Mouse (Mus musculus) cerebellum, postnatal 10 days (tissue): Measurements from ENCODE around the gene Pitpnc1.

Experiments used
- DNase-seq, 2 experiments: peaks; one replicate each; pipeline ENCODE4 v3.0.0; 2021; ENCODE audit warnings: mixed read lengths in 2 of 2

The Pitpnc1 gene

GRCm38 (mm10) chr11:107272351-107272975, 198.0 kb downstream of the Pitpnc1 start:
- peak; percentile 91 for DNase-seq

DNA sequence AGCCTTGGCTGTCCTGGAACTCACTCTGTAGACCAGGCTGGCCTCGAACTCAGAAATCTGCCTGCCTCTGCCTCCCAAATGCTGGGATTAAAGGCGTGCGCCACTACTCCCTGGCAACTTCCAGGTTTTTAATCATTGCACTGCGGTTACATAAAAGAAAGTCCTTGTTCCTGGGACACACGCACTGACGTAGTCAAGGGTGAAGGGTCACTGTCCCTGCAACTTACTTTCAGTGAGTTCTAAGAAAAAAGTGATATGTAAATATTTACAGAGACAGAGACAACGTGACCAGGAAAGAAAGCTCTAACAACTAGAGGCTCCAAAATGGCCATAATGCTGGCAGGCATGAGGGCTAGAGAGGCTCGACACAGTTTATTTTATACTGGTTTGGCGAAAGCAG, 199.9 kb downstream of the Pitpnc1 start:
- no peak for DNase-seq

- no peak for DNase-seq
These were observed 203.0 kb downstream of the Pitpnc1 start for GRCm38 (mm10) chr11:107267522-107267921.

- DNase-seq, result no peak
These were observed 204.6 kb downstream of the Pitpnc1 start for GRCm38 (mm10) chr11:107265861-107266260.

- peak in 1 of 2 experiments; percentile 42 for DNase-seq
These were observed 205.4 kb downstream of the Pitpnc1 start for GRCm38 (mm10) chr11:107264889-107265615.

DNA sequence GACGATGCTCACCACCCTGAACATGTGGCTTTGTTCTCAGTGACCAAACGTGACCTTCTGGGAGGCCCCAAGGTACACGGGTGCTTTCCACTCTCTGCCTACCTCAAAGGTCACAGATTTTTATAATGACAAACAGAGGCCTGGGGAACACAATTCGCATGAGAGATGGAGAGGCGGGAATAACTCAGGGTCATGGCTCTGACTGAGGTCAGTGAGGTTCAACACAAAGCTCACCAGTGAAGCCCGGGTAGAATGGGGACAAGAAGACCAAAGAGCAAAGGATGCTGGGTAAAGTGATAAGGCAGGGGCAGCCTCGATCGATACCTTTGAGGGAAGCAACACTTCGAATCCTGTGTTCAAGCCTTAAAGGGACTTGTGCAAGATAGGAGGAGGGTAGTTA, 206.7 kb downstream of the Pitpnc1 start:
- no peak for DNase-seq

DNA sequence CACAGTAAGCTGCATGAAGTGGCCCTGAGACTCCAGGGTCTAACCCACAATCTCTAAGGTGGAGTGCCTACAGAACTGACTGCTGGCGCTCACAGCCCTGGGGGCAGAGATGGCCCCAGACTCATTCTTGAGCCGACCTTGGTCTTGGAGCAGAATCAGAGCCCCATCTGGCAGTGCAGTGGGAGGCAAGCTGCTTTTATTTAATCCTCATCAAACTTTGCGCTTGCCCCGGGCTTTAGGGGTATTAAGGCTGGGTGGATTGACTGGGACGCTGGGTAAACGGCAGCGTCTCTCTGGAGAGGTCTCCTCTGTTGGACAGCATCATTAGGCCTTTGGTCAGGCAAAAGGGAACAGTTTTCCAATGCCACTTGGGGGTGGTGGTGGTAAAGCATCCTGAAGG, 211.1 kb downstream of the Pitpnc1 start:
- DNase-seq, result no peak

DNA sequence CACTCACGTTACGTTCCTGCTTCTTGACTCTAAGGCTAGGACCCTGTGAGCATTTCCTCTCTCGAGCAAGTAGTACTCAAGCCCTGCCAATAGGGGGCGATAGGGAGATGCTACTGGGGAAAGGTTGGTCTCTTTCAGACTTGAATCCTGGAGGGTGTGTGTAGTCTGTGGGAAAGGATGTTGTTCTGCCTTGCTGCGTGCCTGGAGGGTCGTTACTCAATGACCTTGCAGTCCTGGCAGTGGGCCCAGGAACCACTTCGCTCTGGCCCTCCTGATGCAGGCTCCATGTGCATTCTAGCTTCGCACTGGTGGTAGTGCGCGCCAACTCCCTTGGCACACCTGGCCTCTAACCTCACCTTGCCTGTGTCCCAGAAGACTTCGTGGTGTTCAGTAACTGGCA, 215.3 kb downstream of the Pitpnc1 start:
- DNase-seq, result peak; percentile 67 to 69

DNA sequence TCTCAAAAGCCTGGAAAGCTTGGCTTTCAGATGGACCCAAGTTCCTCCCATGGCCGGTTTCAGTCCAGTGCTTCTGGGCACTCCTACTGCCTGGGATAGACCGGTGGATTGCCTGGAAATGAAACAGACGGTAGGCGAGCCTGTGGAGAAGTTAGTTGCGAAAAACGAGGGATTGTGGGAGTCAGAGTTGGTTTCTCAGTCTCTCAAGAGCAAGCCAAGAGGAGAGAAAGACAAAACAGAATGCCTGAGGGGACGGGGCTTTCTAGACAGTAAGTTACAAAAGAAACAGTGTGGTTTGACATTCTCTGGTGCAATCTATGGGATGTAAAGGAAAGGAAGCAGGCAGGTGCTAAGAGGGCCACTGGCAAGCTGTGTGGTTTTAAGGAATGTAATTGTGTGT, 216.3 kb downstream of the Pitpnc1 start:
- no peak for DNase-seq

DNA sequence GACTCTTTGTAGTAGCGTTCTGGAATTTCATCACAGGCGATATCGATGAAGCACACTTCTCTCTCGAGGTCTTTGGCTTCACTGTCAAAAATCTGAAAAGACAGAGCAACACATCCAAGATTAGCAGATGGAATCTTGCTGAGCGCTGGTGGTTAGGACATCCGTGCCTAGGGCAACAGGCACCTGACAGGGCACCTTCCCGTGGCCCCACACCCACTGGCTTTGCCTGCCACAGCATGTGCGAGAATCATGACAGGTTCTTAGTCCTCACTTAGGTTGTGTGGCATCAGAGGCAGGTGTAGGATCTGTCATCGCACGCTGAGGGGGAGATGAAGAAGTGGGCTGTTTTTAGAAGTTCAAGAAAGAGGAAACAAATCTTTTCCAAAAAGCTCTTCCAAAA, 218.5 kb downstream of the Pitpnc1 start:
- peak; percentile 41 to 69 for DNase-seq

DNA sequence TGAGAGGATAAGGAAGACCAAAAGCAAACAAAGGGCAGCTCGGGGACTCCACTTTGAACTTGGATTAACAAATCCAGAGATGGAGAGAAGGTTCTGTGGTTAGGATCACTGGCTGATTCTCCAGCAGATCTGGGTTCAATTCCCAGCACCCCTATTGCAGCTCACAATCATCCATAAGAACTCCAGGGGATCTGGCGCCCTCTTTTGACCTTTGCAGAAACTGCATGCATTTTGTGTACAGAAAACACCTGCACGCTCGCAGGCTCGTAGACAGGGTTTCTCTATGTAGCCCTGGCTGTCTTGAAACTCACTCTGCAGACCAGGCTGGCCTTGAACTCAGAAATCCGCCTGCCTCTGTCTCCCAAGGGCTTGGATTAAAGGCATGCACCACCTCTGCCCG, 219.0 kb downstream of the Pitpnc1 start:
- DNase-seq, result no peak

DNA sequence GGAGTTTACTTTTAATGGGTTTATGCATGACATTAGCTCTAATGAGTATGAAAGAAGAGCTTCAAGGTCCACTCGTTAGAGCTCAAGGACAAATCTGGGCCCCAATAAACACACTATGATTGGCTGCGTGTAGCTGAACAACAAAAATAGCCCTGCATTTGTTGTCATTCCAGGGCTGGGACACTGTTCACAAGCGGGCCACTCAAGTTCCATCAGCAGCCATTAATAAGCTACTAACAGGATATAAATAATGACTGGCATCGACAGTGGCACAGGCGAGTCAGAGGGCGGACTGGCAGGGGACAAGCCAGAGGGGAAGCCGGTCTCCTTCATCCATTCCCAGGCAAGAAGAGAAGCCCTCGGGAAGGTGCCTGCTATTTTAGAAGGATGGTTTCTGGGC, 219.6 kb downstream of the Pitpnc1 start:
- no peak for DNase-seq

- DNase-seq, result peak; percentile 90 to 92
These were observed 221.7 kb downstream of the Pitpnc1 start for GRCm38 (mm10) chr11:107248753-107249152.

- DNase-seq, result no peak
These were observed 224.8 kb downstream of the Pitpnc1 start for GRCm38 (mm10) chr11:107245657-107246056.

DNA sequence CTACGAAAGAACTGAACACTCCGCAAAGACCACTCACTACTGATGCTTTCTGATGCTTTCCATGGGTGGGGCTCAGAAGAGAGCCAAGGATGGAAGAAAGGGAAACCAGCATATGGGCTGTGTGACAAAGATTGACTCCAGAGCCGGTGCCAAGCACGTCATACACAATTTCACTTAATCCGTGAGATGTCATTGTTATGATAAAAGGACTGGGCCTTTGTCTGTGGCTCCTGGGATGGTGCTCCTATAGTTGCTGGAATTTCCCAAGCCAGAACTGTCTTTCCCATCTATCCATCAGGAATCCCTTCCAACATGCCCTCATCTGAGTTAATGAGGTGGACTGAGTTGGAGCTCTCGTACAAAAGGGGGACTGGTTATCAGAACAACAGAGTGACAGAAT, 227.4 kb downstream of the Pitpnc1 start:
- DNase-seq, result no peak

DNA sequence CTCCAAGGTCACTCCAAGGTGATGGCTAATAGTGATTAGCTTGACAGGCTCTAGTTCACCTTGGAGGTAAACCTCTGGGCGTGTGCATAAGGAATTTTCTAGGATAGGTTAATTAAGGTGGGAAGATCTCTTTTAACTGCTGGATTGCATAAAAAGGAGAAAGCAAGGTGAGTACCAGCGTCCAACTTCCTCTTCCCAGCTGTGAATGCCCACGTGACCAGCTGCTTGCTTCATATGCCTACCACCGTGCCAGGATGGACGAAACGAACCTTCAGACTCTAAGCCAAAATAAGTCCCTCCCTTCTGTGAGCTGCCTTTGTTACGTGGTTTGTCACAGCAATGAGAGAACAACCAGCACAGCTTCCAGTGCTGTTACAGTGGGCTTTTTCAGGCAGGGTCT, 228.8 kb downstream of the Pitpnc1 start:
- no peak for DNase-seq

DNA sequence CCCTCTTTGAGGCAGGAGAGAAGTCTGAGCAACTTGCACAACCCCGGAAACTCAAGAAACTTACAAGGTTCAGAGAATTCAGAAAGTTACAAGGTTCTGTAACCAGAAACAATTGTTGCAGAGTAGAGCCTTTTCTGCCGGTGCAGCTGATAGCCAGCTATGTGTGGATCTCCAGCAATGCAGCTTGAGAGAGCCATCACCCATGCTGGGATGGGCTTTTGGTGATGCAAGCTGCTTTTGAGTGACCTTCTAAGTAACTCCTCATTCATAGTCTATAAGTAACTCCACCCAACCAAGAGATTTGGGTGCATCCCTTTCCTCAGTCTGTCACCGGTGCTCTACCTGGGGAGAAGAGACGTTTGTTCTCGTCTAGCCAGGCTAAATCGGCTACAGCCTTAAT, 232.0 kb downstream of the Pitpnc1 start:
- no peak for DNase-seq

- DNase-seq, result no peak
These were observed 233.0 kb downstream of the Pitpnc1 start for GRCm38 (mm10) chr11:107237532-107237931.

DNA sequence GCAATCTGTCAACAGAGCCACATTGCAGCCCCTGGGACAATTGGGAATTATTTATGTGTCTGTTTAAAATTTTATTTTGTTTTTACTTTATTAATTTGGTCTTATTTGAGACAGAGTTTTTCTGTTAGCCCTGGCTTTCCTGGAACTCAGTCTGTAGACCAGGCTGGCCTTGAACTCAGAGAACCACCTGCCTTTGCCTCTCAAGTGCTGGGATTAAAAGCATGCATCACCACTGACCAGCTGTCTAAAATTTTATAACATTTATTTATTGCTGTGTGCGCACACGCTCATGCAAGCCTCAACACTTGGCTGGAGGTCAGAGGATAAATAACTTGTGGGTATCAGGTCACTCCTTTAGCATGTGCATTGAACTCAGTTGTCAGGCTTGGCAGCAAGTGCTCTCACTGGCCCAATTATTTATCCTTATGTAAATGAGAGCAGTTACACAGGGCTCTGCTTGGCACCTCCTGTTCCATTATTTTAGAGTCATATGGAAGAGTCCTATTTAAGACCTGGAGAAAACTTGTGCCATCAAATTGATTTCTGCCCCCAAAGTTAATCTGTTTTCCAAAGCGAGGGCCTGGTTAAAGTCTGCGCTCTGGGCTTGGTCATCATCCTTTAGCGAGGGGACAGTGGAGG, 237.1 kb downstream of the Pitpnc1 start:
- no peak for DNase-seq

DNA sequence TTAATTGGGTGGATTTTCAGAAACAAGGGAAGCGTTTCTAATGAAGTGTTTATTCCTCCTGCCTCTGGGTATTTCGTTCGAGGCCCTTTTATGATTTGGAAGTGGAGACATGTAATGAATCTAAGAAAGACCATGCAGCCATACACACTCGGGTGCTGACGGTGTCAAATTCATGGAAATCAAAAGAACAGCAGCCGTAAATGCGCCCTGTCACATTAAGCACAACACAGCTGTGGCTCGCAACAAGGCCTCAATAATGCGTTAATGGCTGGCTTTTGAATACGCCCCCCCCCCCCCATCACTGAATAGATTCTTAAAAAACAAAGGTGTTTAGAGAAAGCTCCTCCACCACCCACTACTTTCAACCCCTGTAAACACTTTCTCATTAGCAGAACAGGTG, 240.4 kb downstream of the Pitpnc1 start:
- DNase-seq, result no peak

DNA sequence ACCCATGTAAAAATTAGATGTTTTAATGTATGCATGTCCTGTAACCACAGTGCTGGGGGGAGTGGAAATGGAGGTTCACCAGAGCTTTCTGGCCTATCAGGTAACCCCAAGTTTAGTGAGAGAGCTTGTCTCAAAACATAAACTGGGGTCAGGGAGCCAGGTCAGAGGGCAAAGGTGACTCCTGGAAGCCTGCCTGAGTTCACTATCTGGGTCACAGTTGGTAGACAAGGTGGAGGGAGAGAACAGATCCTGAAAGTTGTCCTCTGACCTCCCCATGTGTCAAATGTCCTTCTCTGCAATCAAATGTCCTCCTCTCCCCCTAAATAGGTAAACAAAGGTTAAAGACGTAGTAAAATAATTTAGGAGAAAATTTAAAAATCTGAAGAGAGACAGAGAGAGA, 244.1 kb downstream of the Pitpnc1 start:
- no peak for DNase-seq

DNA sequence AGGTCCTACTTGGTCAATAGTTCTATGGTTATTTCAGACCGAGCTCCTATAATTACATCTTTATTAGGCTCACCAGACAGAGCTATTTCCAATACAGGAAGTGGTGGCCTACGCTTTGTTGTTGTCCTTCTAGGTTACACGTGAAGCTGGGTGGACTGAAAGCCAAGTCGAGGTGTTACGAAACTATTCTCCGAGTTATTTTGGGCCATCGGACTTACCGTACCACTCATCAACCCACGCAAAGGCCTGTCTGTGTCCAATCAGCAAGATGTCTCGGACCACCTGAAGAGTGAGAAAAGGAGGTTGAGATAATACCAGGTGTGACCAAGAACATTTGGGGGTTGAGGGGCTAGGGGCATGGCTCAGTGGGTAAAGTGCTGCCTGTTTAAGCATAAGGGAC, 244.5 kb downstream of the Pitpnc1 start:
- DNase-seq, result no peak

DNA sequence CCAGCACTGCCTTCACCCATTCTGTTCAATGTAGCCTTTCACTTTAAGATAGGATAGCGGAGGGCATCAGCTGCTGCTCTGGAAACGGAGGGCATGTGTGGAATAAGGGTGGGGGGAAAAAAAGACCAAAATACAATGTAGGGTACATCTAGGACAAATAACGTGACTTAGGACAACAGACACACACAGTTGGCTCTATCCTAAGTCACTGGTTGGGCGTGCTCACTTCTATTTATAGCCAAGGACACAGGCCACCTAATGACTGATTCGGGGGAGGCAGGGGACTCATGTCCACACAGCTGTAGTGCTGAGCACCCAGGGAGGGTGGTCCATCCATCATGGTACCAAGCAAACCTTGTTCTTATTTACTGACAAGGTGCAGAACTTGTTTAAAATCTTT, 245.2 kb downstream of the Pitpnc1 start:
- no peak for DNase-seq

GRCm38 (mm10) chr11:107223667-107224214, 246.8 kb downstream of the Pitpnc1 start:
- DNase-seq, result no peak
